Mouse (Mus musculus) embryo, embryonic 10.5 days (tissue): Measurements from ENCODE around the gene Zbtb4.

ENCODE experiments used
- DNase-seq: peaks from one replicate; pipeline ENCODE4 v3.0.0-alpha.2; 2015; ENCODE audit warnings: low spot score

Gene Zbtb4

DNA sequence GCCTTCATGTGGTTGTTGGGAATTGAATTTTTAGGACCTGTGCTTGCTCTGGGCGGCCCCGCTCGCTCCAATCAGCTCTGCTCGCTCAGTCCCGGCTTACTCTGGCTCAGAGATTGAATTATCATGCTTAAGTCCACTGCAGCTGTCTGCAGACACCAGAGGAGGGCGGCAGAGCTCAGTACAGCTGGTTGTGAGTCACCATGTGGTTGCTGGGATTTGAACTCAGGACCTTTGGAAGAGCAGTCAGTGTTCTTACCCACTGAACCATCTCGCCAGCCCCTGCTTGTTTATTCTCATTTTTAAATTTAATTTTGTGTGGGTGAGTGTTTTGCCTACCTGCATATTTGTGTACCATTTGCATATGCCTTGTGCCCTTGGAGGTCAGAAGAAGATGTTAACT is 2.2 kb upstream of the Zbtb4 start:
- no peak for DNase-seq

DNA sequence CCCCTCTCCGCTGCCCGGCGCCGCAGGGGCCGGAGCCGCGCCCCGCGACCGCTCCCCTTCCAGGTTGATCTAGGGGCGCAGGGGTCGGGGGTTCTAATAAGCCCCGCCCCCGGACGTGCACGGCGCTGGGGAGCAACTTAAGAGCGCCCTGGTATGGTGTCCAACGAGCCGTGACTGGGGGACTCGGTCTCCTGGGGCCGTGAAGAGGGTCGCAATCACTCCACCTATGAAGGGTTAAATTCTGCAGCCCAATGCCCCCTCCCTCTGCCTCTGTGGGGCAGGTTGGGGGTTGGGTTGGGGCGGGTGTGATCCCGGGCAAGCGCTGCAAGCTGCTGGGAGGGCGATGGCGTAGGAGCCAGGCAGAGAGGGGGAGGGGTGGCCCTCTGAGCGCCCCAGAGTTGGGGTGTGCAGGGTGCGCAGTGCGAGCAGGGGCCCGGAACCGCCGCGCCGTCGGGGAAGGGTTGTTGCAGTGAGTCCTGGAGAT is 456 bp downstream of the Zbtb4 start:
- DNase-seq, result peak; percentile 61

DNA sequence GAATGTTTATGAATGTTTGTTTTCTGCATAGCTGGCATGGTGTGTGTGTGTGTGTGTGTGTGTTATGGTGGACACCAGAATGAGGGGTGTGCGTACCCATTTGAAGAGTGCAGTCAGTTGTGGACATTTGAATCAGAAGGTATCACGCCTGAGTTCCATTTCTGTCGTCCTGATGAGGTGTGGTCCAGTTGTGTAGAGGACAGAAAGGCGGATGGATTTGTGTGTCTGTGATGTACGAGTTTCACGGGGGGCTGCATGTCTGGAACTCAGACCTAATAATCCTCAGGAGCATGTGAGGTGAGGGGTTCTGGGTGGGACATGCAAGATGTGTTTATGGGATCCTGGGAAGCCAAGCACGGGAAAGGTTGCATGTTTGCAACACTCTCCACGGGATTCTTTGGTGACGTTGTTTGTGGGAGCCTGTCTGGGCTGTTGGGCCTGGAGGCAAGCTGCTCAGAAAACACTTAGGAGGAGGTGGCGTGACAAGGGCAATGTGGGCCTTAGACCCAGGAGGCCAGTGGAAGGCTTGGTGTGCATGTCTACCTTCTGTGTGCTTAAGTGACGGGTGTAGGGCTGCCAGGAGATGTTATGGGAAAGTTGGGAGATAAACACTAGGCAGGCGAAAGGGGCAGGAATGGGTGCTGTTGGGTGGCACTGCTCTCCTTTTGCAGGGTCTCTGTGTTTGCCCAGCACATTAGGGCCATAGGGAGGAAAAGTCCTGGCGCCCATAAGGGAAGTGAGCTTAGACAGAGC is 1.3 kb downstream of the Zbtb4 start:
- no peak for DNase-seq

DNA sequence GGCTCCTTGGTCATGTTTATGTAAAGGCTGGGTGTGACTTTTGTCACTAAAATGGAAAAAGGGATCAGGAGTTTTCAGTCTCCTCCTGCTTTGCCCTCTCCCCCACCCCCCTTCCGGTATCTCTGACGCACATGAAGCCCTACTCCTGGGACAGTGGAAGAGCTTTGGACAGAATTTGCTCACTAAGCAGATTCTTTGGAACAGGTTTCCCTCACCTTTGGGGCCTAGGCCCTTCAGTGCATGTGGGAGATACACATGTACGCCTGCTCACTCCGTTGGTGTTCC is 1.9 kb downstream of the Zbtb4 start:
- DNase-seq, result no peak

DNA sequence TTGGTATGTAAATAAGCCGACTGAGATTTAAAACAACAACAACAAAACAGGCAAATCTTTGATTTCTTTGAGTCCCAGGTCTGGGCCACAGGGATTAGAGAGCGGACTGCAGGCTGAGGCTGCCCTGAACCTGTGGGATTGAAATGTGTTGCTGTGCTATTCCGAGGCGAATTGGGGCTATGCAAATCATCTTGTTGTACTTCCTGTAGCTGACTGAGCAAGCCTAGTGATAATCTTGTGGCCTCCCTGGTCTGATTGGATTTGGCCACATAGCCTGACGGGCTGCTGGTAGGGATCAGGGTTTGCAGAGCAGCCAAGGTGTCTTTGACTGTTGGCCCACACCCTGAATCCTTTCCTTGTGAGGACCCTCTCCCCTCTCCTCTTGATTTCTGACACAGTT is 9.2 kb downstream of the Zbtb4 start:
- DNase-seq, result no peak

DNA sequence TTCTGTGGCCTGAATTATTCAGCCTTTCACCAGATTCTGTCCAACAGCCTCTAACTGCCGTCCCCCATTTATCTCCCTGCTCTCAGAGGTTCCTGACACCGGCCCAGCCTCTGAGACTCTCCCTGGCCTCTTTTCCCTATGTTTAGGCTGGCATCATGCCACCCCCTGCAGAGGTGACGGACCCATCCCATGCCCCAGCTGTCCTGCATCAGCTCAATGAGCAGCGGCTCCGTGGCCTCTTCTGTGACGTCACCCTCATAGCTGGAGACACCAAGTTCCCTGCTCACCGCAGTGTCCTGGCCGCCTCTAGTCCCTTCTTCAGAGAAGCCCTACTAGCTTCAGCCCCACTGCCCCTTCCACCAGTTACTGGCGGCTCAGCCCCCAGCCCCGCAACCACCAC is 10.0 kb downstream of the Zbtb4 start:
- DNase-seq, result no peak

DNA sequence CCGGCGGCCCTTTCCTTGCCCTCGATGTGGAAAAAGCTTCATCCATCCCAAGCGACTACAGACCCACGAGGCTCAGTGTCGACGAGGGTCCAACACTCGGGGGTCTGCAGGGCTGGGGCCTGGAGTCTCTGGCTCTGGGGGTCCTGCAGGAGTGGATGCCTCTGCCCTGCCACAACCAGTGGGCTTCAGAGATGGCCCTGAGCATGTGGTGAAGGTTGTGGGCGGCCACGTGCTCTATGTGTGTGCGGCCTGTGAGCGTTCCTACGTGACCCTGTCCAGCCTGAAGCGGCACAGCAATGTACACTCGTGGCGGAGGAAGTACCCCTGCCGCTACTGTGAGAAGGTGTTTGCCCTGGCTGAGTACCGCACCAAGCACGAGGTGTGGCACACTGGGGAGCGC is 10.8 kb downstream of the Zbtb4 start:
- DNase-seq, result no peak

DNA sequence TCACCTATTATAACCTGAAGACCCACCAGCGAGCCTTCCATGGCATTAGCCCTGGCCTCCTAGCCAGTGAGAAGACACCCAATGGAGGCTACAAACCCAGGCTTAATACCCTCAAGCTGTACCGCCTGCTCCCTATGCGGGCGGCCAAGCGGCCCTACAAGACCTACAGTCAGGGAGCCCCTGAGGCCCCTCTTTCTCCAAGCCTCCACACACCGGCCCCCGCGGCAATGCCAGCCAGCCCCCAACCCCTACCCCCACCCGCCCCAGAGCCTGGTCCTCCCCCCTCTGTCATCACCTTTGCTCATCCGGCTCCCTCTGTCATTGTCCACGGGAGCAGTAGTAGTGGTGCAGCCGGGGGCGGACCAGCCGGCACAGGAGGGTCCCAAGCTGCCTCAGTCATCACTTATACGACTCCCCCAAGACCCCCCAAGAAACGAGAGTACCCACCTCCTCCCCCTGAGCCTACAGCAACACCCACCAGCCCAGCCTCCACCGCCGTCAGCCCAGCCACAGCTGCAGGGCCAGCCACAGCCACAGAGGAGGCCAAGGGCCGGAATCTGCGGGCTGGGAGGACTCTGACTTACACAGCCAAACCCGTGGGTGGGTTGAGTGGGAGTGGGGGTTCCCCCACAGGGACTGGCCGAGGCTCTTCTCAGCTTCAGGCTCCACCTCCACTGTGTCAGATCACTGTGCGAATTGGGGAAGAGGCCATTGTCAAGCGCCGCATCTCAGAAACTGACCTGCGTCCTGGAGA is 12.0 kb downstream of the Zbtb4 start:
- DNase-seq, result no peak

DNA sequence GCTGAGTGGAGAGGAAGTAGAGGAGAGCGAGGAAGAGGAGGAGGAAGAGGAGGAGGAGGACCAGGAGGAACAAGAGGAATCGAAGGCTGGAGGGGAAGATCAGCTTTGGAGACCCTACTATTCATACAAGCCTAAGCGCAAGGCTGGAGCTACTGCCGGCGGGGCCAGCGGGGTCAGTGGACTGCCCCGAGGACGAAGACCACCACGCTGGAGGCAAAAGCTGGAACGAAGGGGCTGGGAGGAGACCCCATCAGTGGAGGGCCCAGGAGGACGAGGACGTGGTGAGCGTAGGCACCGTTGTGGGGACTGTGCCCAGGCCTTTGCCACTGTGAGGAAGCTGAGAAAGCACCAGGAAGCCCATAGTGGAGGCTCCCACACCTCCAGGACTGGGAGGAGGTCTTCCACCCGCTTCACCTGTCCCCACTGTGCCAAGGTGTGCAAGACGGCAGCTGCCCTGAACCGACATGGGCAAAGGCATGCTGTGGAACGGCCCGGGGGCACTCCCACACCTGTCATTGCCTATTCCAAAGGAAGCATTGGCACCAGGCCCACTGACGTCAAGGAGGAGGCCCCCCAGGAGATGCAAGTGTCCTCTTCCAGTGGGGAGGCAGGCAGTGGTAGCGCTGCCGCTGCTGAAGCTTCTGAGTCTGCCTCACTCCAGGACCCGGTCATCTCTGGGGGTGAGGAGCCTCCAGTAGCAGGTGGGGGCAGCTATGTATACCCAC is 12.7 kb downstream of the Zbtb4 start:
- no peak for DNase-seq

DNA sequence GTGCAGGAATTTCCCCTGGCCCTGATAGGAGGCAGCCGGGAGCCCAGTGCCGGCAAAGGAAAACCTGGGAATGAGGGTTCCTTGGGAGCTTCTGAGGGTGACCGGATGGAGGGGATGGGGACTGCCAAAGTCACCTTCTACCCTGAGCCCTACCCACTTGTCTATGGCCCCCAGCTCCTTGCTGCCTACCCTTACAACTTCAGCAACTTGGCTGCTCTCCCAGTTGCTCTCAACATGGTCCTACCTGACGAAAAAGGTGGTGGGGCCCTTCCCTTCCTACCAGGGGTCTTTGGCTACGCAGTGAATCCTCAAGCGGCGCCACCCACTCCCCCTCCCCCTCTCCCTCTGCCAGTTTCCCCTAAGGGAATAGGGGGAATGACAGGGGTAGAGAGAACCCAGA is 13.3 kb downstream of the Zbtb4 start:
- DNase-seq, result no peak

DNA sequence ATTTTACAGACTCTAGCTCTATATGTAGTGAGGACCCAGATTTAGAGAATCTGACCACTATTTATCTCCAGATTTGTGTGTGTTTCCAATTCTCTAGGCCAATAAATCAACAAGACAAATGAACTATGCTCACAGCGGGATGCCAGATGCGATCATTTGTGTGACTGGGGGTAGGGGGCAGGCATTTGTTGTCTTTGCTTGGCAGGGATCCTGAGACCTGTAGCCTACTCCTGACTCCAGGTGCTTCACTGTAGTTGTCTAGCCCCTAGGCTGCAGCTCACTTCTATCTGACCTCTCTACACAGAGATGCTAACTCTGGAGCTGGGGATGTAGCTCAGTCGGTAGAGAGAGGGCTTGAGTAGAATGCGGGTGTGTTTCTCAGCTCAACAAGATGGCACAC is 16.1 kb downstream of the Zbtb4 start:
- no peak for DNase-seq

DNA sequence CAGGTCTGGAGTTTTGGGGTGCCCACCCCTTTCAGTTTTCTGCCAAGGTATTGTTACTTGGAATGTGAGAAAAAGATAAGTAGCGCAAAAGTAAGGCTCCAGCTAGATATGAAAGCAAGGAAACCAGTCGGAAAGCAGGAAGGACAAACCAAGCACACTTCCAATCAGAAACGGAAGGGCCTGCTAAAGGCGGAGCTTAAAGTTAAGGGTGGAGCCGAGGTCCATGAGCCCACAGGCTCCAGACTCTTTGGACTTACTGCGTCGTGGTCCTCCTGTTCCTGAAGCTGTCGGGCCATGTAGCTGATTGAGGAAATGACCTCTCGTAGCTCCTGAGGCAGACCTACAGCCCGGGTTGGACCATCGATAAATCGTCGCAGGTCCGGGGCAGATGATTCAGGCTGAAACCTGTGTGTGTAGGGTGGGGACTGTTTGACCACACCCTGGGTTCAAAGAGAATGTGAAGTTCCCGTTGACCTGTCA is 19.1 kb downstream of the Zbtb4 start:
- DNase-seq, result peak; percentile 33

DNA sequence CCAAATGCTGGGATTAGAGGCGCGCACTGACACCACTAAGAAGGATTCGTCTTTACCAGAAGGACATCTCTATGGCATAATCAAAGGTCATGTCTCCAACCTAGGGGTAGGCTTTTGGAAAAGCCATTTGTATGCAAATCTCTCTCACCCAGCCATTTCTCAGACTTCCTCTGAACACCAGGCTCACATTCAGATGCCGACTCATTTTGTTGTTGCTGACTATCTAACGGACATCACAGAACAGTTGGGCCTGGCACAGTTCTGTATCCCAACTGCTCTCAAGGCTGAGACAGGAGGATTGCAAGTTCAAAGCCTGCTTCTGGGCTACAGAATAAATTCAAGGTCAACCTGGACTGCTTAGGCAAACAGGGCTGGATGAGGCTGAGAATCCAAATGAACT is 21.6 kb downstream of the Zbtb4 start:
- no peak for DNase-seq

DNA sequence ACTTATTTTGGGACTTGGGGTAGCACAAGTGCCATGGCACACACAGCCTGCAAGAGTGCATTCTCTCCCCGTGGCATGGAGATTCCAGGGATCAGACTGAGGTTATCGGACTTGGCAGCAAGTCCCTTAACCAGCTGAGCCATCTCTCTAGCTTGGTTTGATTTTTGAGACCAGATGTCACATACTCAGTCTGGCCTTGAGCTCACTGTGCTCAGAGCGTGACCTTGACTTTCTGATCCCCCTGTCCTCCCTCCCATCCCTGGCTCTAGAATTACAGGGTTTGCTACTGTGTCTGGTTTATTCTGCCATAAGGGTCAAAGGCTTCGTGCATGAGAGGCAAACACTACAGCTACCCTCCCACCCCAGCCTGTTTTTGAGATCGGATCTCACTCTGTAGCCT is 23.7 kb downstream of the Zbtb4 start:
- DNase-seq, result no peak

DNA sequence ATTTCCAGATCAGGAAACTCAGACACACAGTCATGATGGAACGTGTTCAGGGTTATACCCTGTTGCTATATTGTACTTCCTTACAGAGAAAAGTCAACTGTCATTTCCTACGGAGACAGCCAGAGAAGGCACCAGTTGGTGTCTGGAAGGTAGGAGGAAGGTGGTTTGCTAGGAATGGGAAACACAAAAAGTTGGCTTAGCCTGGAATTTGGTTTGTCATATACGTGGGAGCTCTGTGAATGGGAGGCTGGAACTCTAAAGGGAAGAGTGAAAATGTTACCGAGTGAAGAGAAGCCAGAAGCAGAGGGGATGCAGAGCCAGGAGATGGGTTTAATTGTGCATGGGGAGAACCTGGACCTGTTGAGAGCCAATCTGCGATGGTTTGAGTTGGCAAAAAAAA is 25.7 kb downstream of the Zbtb4 start:
- DNase-seq, result no peak

DNA sequence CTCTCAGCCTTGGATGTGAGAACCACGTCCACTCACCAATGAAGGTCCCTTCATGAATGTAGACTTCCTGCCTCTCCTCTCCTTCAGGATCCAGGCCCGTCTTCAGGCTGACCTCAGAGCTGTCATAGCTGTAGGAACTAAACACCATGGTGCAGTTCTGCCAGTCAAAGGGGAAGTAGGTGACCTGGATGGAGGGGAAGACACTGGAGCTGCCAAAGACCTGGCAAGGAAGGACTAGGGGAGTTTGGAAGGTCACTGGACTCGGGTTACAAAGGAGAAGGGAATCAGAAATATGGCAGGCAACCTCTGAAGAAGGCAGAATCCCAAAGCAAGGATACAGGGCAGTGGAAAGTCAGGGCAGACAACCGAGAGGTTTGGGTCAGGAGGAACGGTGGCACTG is 27.7 kb downstream of the Zbtb4 start:
- no peak for DNase-seq

DNA sequence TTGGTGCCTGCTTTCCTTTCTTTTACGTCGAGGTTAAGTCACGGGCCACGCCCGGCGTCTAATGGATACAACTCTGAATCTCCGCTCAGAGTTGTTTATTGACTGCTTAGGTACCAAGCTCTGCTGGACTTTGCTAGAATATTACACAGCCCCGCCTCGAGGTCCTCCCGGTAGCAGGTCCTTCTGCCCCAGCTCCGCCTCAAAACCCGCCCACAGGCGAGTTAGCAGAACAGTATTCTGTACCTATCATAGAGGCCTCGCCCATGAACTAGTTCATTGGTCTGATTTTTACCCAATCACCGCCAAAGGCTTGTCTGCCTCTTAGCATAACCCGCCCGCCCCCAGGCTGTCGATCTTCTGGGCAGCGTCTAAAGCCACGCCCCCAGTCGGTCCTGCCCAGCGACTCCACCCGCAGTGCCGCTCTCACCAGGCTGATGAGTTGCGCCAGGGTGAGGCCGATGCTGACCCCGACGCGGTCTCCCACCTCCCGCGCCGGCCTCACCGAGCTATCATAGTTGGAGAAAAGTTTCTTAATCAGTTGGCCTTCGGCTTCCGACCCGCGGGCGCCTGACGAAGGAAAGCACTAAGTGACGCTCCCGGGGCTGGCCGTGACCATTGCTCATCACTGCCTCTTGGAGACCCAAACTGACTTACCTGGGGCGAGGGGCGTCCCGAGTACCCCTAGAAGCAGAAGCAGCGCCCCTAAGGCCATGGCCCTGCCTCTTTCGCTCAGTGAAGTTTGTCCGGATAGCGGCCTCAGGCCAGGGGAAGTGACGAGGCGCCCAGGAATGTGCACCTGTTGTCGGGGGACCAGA is 29.7 kb downstream of the Zbtb4 start, which contains the start of gene Chrnb1:
Gene Chrnb1 (minus strand): TSS at position 776 of the 815 bp plus-strand sequence.
- peak; percentile 97 for DNase-seq

DNA sequence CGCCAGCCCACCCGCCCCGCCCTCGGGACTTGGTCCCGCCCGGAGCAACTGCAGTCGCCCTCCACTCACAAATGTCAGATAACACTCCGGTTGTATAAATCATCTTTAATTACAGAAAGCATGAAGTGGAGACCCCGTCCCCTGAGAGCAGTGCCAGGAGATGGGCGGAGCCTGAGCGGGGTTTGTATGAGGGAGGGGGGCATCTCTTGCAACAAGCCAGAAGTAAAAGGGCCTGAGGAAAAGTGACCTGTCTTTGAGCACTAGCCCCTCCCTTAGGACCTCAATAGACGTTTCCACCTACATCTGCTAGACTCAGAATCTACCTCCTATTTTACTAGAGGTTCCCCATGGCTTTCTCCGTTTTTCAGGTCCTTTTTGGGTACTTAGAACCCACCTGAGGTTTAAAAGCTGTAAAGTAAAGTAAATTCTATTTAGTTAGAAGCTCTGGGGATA is 30.3 kb downstream of the Zbtb4 start:
- peak; percentile 27 for DNase-seq

DNA sequence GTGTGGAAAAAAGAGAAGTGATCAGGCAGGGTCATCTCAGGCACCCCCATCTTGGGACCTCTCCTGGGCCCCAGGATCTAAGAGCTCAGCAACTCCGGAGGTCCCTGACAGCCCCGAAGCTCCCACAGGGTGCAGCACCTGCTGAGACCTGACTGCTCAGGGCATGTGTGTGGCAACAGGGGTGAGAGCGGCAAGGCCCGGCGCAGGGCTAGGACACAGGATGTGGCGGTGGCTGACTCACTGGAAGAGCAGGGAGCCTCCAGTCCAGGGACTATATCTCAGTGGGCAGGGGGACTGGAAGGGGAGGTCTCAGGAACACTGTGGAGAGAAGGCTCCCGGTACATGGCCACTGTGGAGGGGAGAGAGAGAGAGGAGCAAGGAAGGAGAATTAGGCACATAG is 32.2 kb downstream of the Zbtb4 start:
- DNase-seq, result no peak

DNA sequence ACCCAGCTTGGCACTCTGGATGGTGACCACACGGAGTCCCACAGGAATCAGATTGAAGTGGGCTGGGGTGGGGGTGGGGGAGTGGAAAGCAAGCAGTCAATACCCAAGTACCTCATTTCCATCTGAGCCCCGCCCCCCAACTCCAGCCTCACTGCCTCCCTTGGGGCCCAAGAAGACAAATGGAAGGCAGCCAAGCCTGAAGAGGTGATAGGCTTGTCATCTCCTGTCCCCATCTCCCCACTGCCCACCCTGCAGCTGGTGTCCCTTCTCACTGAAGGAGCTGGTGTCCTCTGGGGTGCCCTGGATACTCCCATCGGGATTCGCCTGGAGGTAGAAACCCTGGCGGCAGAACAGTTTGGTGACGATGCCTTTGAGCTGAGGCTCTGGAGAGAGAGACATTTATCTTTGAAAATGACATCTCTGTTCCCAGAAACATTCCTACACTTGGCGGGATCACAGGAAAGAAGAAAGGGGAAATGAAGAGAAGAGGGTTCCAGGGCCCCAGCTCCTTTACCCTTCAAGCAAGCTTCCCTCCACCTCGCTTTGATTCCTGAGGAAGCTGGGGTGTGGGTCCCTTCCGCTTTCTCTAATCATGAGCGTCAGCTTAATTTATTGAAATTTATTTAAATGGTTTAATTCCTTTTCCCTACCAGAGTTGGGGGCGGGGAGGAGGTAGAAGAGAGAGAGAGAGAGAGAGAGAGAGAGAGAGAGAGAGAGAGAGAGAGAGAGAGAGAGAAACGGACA is 33.9 kb downstream of the Zbtb4 start:
- DNase-seq, result peak; percentile 63

DNA sequence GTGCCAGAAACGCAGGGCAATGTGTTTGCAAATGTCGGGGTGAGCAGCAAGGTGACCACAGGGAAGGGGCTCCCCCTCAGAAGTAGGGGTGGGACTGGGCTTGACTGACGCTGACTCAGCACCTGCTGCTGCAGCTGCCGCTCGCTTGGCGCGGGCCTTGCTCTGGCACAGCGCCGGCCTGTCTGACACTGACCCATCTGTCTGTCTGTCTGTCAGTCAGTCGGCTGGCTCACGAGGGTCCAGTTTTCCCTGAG is 34.4 kb downstream of the Zbtb4 start:
- no peak for DNase-seq
